Mouse (Mus musculus) inflammation-experienced regulatory T-cells, adult 16 weeks (primary cell): Measurements from ENCODE around the gene Nhlrc2. TPM values are rescaled to one million over a fixed set of nuclear protein-coding genes. Genes with fewer than 3 reads are reported as not detected.

Experiments used
- polyA plus RNA-seq: library from polyadenylated mRNA; unstranded; fragments of 100-300 nt; shearing (Covaris generic); gene quantifications from one replicate; pipeline ENCODE4 v1.2.1, GENCODE M21; 2017

The Nhlrc2 gene
- polyA plus RNA-seq, result 5.8 TPM

DNA sequence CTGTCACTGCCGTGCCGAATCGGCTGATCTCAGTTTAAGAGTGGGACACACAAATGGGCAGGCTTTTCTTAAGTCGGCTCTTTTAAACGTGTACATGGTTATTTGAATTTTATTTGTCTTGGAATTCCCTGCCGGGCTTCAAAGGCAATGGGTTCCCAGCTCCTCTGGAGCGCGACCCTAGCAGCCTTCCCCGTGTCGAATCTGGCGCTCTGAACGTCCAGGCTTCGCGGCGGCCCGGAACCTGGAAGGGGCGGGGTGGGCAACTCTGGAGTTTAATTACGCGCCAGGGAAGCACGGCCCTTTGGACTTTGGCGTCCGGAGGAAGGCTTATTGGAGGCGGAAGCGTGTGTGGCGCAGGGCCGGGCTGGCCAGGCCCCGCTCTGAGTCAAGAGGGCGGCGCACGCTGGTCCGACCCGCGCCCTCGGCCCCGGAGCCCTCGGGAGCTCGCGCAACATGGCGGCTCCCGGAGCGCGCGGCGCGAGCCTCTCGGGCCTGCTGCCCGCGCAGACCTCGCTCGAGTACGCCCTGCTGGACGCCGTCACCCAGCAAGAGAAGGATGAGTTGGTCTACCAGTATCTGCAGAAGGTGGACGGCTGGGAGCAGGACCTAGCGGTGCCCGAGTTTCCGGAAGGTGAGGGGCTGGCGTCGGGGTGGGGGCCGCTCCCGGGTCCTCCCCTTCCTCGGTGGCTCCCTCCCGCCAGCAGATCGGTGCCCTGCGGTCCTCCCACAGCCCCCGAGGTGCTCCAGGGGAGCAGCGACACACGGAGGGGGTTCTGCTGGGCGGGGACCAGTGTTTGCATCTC, at the start of gene Nhlrc2:
Gene Nhlrc2, plus strand, starts transcription at position 32 of the 803 bp plus-strand sequence.

DNA sequence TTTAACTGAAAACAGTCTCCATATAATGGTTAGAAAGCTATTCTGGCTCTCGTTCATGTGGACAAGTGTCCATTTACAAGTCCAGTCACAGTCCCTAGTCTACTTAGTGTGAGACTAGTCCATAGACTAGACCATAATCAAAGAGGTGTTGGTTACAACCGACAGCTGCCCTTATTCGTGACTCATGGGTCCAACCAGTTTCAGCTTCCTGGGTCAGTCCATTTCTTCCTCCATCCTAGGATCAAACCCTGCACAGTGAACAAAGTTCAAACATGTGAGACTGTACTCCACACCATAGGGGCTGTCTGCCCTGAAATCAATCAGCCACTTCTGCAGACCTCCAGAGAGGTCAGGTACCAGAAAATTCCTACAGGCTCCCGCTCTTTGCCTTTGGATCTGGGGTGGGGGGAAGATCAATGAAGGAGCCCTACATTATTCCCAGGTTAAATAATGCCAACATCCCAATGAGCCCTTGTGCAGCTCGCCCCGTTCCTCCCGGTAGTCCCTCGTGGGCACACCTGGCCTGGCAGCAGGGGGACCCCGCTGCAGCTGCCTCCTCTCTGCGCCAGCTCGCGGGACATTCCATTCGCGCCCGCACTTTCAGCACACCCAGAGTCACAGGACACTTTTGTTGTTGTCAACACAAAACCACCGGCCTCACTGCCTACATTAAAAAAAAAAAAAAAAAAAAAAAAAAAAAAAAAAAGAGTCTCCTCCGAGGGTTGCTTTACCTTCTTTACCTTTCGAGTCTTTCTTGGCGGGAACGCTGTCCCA, 418 bp upstream of the Nhlrc2 start, which contains the start of gene Dclre1a:
Gene Dclre1a, minus strand, starts transcription at position 767 of the 774 bp plus-strand sequence.

Other genes starting within 250 kb of the Nhlrc2 start
- 0.07 TPM for gene Nrap, start 158.2 kb upstream of the Nhlrc2 start, polyA plus RNA-seq
- 47.4 TPM for gene Casp7, start 151.1 kb upstream of the Nhlrc2 start, polyA plus RNA-seq
- not detected for gene Plekhs1, start 86.6 kb upstream of the Nhlrc2 start, polyA plus RNA-seq
- gene Dclre1a, start within 50 bp of the Nhlrc2 start, polyA plus RNA-seq, result 13.7 TPM
- gene Adrb1, start 173.9 kb downstream of the Nhlrc2 start, polyA plus RNA-seq, result not detected